Mouse (Mus musculus): ENCODE measurements at regions not wholly inside any gene's neighbourhood (a gene's known extent, or its start where the extent isn't known, plus 50 kb on each side); places are given as distances from the start of the nearest gene placed in this dataset.
A peak's percentile ranks its signal among the peaks of the same experiment; 100 is the strongest.
"Not testable (repeated sequence)": the region's sequence is repeated elsewhere in the genome, so short reads cannot be mapped to it uniquely, and the experiment has no call there.

- not testable (repeated sequence) for H3K27me3 ChIP-seq (ENCODE audit: control insufficient read depth, insufficient read depth, low read length); H3K36me3 ChIP-seq (replicated peaks; ENCODE audit: control insufficient read depth, insufficient read depth); H3K27ac ChIP-seq; H3K4me2 ChIP-seq (replicated peaks); ATAC-seq (ENCODE audit: low FRiP score); H3K9me3 ChIP-seq (ENCODE audit: control insufficient read depth, low read length); H3K4me1 ChIP-seq (replicated peaks; ENCODE audit: control insufficient read depth, insufficient read depth, low read length); DNase-seq (ENCODE audit: low spot score); H3K4me3 ChIP-seq (replicated peaks; ENCODE audit: low read length); H3K9ac ChIP-seq
- WGBS: 62% methylated on average over 1 of the region's 1 CpGs
Observed at GRCm38 (mm10) chr10:15263337-15263736, 545.3 kb upstream of the Gje1 start.

DNA sequence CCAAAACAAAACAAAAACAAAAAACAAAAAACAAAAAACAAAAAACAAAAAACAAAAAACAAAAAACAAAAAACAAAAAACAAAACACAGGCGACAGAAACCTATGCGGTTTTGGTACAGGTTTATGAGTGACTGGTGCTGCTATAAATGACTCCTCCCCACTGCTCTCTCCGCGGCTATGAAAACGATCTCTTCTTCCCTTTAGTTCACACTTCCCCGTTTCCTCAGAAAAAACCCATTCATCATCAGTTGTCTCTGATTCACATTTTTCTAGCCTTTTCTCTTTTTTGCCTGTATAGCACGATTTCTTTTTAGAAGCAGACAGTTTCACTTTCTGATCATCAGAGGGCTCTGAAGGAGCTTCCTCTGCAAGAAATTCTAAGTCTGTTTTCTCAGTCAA is 544.3 kb upstream of the Gje1 start:
- H3K4me1 ChIP-seq (replicated peaks; ENCODE audit: control insufficient read depth, insufficient read depth, low read length); ATAC-seq (ENCODE audit: low FRiP score); DNase-seq (ENCODE audit: low spot score); H3K9me3 ChIP-seq (ENCODE audit: control insufficient read depth, low read length); H3K36me3 ChIP-seq (replicated peaks; ENCODE audit: control insufficient read depth, insufficient read depth); H3K4me3 ChIP-seq (replicated peaks; ENCODE audit: low read length); H3K4me2 ChIP-seq (replicated peaks); H3K27me3 ChIP-seq (ENCODE audit: control insufficient read depth, insufficient read depth, low read length); H3K27ac ChIP-seq; H3K9ac ChIP-seq: not testable (repeated sequence)
- 85% methylated on average over 7 of the region's 7 CpGs for WGBS

- no peak for ATAC-seq (ENCODE audit: low FRiP score)
Observed at GRCm38 (mm10) chr10:15249402-15250086, 531.5 kb upstream of the Gje1 start.

GRCm38 (mm10) chr10:15248899-15249298 is 530.9 kb upstream of the Gje1 start:
- DNase-seq (ENCODE audit: low spot score) (no peak), ATAC-seq (ENCODE audit: low FRiP score) (no peak)
- Histone ChIP-seq H3K36me3 (replicated peaks; ENCODE audit: control insufficient read depth, insufficient read depth) (no peaks in the 10 kb centered on the region), H3K9me3 (ENCODE audit: control insufficient read depth, low read length) (no peaks in the 10 kb centered on the region), H3K27ac (no peak overlapping the region), H3K4me2 (replicated peaks) (no peak overlapping the region), H3K9ac (no peak overlapping the region), H3K27me3 (ENCODE audit: control insufficient read depth, insufficient read depth, low read length) (no peaks in the 10 kb centered on the region), H3K4me3 (replicated peaks; ENCODE audit: low read length) (no peak overlapping the region), H3K4me1 (replicated peaks; ENCODE audit: control insufficient read depth, insufficient read depth, low read length) (no peaks in the 10 kb centered on the region)
- 92% methylated on average over 3 of the region's 3 CpGs for WGBS

More at GRCm38 (mm10) chr10:15249402-15250086, 531.5 kb upstream of the Gje1 start:
- Histone ChIP-seq H3K27me3 (ENCODE audit: control insufficient read depth, insufficient read depth, low read length) (no peaks in the 10 kb centered on the region), H3K27ac (no peak overlapping the region), H3K9me3 (ENCODE audit: control insufficient read depth, low read length) (no peaks in the 10 kb centered on the region), H3K4me1 (replicated peaks; ENCODE audit: control insufficient read depth, insufficient read depth, low read length) (no peaks in the 10 kb centered on the region), H3K4me3 (replicated peaks; ENCODE audit: low read length) (no peak overlapping the region), H3K36me3 (replicated peaks; ENCODE audit: control insufficient read depth, insufficient read depth) (no peaks in the 10 kb centered on the region), H3K4me2 (replicated peaks) (no peak overlapping the region), H3K9ac (no peak overlapping the region)
- no peak for DNase-seq (ENCODE audit: low spot score)
- 61% methylated on average over 2 of the region's 2 CpGs for WGBS

DNA sequence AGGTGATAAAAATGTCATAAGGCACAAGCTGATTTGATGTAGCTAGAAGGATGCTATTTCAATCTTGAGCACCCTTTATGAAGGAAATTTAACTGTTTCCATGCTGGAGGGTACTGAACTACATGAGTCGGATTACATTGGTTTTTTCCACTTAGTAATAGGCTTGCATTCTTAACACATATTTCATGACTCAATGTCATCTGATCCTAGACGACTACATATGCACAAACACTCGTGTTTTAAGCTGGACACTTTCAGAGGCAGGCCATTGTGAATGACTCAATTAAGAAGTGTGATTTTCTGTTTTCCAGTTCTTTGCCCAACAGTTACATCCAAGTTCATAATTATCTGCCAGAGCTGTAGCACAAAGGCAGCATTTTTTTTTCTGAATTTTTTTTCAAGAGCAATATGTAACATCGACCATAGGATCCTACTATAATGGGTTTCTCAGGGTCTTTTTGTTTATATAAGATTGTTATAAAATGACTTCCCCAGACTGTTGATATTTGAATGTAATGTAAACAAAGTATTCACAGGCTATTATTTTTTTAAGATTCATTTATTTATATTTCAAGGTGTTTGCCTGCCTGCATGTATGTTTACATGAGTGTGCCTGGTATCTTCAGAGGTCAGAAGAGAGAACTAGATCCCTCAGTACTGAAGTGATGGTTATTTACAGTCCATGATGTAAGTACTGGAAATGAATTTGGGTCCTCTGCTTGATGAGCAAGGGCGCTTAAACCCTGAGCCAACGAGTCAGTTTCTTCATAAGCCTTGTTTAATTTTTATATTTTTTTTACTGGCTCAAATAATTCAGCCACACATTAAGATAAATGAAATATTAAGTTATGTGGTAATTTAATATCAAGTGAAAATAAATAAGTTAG is 526.6 kb upstream of the Gje1 start:
- Histone ChIP-seq H3K27ac (no peak overlapping the region), H3K9ac (no peak overlapping the region), H3K4me2 (replicated peaks) (no peak overlapping the region), H3K36me3 (replicated peaks; ENCODE audit: control insufficient read depth, insufficient read depth) (no peaks in the 10 kb centered on the region), H3K4me1 (replicated peaks; ENCODE audit: control insufficient read depth, insufficient read depth, low read length) (no peaks in the 10 kb centered on the region), H3K4me3 (replicated peaks; ENCODE audit: low read length) (no peak overlapping the region), H3K27me3 (ENCODE audit: control insufficient read depth, insufficient read depth, low read length) (no peaks in the 10 kb centered on the region), H3K9me3 (ENCODE audit: control insufficient read depth, low read length) (no peaks in the 10 kb centered on the region)
- ATAC-seq (ENCODE audit: low FRiP score) (no peak), DNase-seq (ENCODE audit: low spot score) (no peak)
- 83% methylated on average over 6 of the region's 6 CpGs for WGBS

- WGBS: 81% methylated on average over 2 of the region's 2 CpGs
- Histone ChIP-seq H3K27me3 (ENCODE audit: control insufficient read depth, insufficient read depth, low read length) (no peaks in the 10 kb centered on the region), H3K4me3 (replicated peaks; ENCODE audit: low read length) (no peak overlapping the region), H3K9me3 (ENCODE audit: control insufficient read depth, low read length) (no peaks in the 10 kb centered on the region), H3K4me1 (replicated peaks; ENCODE audit: control insufficient read depth, insufficient read depth, low read length) (no peaks in the 10 kb centered on the region), H3K9ac (no peak overlapping the region), H3K27ac (no peak overlapping the region), H3K36me3 (replicated peaks; ENCODE audit: control insufficient read depth, insufficient read depth) (no peaks in the 10 kb centered on the region), H3K4me2 (replicated peaks) (no peak overlapping the region)
- no peak for ATAC-seq (ENCODE audit: low FRiP score)
- no peak for DNase-seq (ENCODE audit: low spot score)
Observed at GRCm38 (mm10) chr10:15243460-15243859, 525.4 kb upstream of the Gje1 start.

DNA sequence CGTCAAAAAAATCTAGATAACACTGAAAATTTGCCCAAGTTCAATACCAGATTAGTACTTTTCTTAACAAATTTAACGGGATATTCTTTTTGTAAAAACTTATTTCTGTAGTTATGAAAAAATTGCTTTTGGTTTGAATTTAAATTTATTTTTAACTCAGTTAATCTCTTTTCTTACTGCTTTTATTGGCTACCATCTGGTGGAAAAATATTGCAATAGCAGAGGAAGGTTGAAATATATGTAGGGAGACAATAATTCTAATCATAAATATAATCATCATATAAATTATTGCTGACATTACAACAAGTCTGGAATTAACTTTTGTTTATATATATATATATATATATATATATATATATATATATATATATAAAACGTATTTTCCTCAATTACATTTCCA is 500.9 kb upstream of the Gje1 start:
- ATAC-seq (ENCODE audit: low FRiP score): no peak
- Histone ChIP-seq H3K27me3 (ENCODE audit: control insufficient read depth, insufficient read depth, low read length) (no peaks in the 10 kb centered on the region), H3K4me3 (replicated peaks; ENCODE audit: low read length) (no peak overlapping the region), H3K27ac (no peak overlapping the region), H3K9ac (no peak overlapping the region), H3K36me3 (replicated peaks; ENCODE audit: control insufficient read depth, insufficient read depth) (no peaks in the 10 kb centered on the region), H3K4me1 (replicated peaks; ENCODE audit: control insufficient read depth, insufficient read depth, low read length) (no peaks in the 10 kb centered on the region), H3K9me3 (ENCODE audit: control insufficient read depth, low read length) (no peaks in the 10 kb centered on the region), H3K4me2 (replicated peaks) (no peak overlapping the region)
- DNase-seq (ENCODE audit: low spot score): no peak
- 84% methylated on average over 3 of the region's 3 CpGs for WGBS

DNA sequence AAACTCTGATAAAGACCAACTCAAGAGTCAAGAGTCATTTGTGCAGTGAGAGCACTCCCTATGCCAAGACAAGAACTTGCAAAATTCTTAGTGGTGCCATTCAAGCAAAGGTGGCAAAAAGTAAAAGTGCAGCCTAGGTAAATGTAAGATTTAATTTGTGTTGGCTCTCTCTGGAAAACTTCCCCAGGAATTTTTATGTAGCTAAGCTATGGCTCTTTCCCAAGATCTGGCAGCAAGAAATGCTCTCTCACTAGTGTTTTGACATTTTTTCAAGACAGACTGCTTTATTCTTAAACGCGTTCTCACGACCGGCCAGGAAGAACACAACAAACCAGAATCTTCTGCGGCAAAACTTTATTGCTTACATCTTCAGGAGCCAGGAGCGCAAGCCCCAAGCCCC is 461.6 kb upstream of the Gje1 start:
- Histone ChIP-seq H3K9me3 (ENCODE audit: control insufficient read depth, low read length) (no peaks in the 10 kb centered on the region), H3K27me3 (ENCODE audit: control insufficient read depth, insufficient read depth, low read length) (no peaks in the 10 kb centered on the region), H3K4me2 (replicated peaks) (no peak overlapping the region), H3K4me1 (replicated peaks; ENCODE audit: control insufficient read depth, insufficient read depth, low read length) (no peaks in the 10 kb centered on the region), H3K36me3 (replicated peaks; ENCODE audit: control insufficient read depth, insufficient read depth) (no peaks in the 10 kb centered on the region), H3K9ac (no peak overlapping the region), H3K4me3 (replicated peaks; ENCODE audit: low read length) (no peak overlapping the region), H3K27ac (no peak overlapping the region)
- WGBS: over 99% methylated on average over 6 of the region's 6 CpGs
- DNase-seq (ENCODE audit: low spot score) (no peak), ATAC-seq (ENCODE audit: low FRiP score) (no peak)

DNA sequence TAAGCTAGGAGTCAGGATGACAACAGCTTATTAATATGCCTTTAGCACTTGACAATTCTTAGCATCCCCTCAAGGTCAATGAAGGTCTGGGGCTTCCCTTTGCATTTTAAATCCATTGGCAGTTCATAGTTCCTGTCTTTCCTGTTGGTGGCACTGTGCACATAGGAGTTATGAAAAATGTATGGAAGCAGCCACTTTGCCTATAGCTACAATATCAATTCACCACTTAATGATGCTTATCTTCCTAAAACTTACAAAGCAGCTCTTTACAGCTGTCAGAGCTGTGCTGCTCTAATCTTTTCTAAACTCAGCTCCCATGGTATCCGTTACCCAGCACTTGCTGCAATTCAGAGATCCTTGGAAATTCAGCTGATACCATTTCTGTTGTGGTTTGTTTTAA is 456.4 kb upstream of the Gje1 start:
- DNase-seq (ENCODE audit: low spot score): peak; percentile 29
- WGBS: 64% methylated on average over 1 of the region's 1 CpGs
- H3K4me2 ChIP-seq (replicated peaks): no peak overlapping the region

More for the DNA sequence above, 456.4 kb upstream of the Gje1 start:
- Histone ChIP-seq H3K27me3 (ENCODE audit: control insufficient read depth, insufficient read depth, low read length) (no peaks in the 10 kb centered on the region), H3K4me1 (replicated peaks; ENCODE audit: control insufficient read depth, insufficient read depth, low read length) (no peaks in the 10 kb centered on the region), H3K9me3 (ENCODE audit: control insufficient read depth, low read length) (no peaks in the 10 kb centered on the region), H3K9ac (no peak overlapping the region), H3K36me3 (replicated peaks; ENCODE audit: control insufficient read depth, insufficient read depth) (no peaks in the 10 kb centered on the region), H3K4me3 (replicated peaks; ENCODE audit: low read length) (no peak overlapping the region), H3K27ac (no peak overlapping the region)
- ATAC-seq (ENCODE audit: low FRiP score): no peak

All from hindbrain, embryonic 14.5 days (tissue).